ENCODE assay signal across 24 mouse cellular contexts in the genomic region with DNA sequence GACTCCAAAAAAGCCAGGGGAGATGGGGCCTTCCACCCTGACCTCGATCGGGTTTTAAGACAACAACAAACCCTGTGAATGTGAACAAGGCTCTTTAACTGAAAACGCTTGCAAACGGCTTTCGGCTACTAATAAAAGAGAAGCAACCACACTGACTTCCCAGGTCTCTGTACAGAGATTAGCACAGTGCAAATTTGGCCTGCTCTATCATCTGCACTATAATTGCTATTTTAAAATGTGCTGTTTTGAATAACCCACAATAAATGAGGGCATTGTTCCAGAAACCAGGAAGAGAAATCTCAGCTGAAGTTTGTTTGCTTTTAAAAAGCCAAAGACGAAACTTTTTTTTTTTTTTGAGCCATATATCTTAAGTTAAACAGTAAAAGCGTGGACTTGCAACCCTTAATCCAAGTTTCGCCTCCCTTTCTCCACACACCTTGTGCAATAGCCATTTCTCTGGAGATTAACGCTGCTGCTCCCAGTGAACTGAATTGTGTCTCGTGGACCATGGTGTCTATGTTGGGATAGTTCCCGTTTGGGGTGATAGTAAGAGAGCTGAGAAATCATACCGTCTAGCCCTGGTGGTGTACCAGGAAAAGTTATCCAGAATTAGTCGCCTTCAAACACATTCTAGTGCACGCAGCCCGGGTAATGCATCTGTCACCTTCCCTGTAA. TPM values are rescaled to one million over a fixed set of nuclear protein-coding genes. Genes with fewer than 3 reads are reported as not detected.
DNase-seq lines count a peak whose midpoint lies in the region; ATAC-seq and TF ChIP-seq lines count a peak whose summit lies in the region.
"Had no signal": no experiment of that assay in that cellular context is flagged by ENCODE, and none has a peak within 500 bp of the region (broad histone marks: within the 10 kb centered on the region; RNA-seq: fewer than 3 reads in every experiment).

No protein-coding gene starts in this region.

- TF ChIP-seq POLR2A in brain, embryonic 14.5 days (IDR thresholded peaks at IDR 0.05; ENCODE audit: borderline replicate concordance, extremely low read depth, insufficient read depth, insufficient read length, poor library complexity, severe bottlenecking): no peak

- no peak overlapping the region for H3K27ac ChIP-seq in lung, embryonic 16.5 days (ENCODE audit: low read length)
- peak overlapping the region; percentile 58; the same call in 1 of the 2 replicates for H3K27ac ChIP-seq in intestine, postnatal 0 days (ENCODE audit: low read depth, low read length)
- no peak overlapping the region for H3K27ac ChIP-seq in kidney, embryonic 14.5 days (ENCODE audit: low read depth, low read length)
- H3K27ac ChIP-seq: embryonic facial prominence, embryonic 12.5 days; forebrain, embryonic 12.5 days; heart, embryonic 15.5 days; hindbrain, embryonic 10.5 days; hindbrain, embryonic 15.5 days had no signal

- peaks cover 7% of the 10 kb centered on the region for H3K4me1 ChIP-seq in lung, embryonic 16.5 days (replicated peaks; ENCODE audit: control insufficient read depth, insufficient read depth, low read length)
- no peaks in the 10 kb centered on the region; the same call in none of the 2 replicates for H3K4me1 ChIP-seq in intestine, postnatal 0 days (replicated peaks; ENCODE audit: control insufficient read depth, insufficient read depth, low read length)
- H3K4me1 ChIP-seq in kidney, embryonic 14.5 days (ENCODE audit: control insufficient read depth, insufficient read depth, low read length): 0 out of 2 replicates have a peak, but pooled peaks cover 2% of the 10 kb centered on the region
- H3K4me1 ChIP-seq: embryonic facial prominence, embryonic 12.5 days; heart, embryonic 15.5 days; hindbrain, embryonic 15.5 days had no signal

- 46% methylated on average over 15 of the region's 15 CpGs for WGBS in lung, embryonic 16.5 days
- WGBS in intestine, postnatal 0 days: 25% methylated on average over 15 of the region's 15 CpGs
- WGBS in kidney, embryonic 14.5 days: 66% methylated on average over 15 of the region's 15 CpGs

- H3K4me3 ChIP-seq in lung, embryonic 16.5 days (ENCODE audit: low read length): no peak overlapping the region
- H3K4me3 ChIP-seq in intestine, postnatal 0 days (ENCODE audit: low read depth, low read length): no peak overlapping the region
- no peak overlapping the region for H3K4me3 ChIP-seq in kidney, embryonic 14.5 days (ENCODE audit: low read length)
- H3K4me3 ChIP-seq: embryonic facial prominence, embryonic 12.5 days; forebrain, embryonic 12.5 days; heart, embryonic 15.5 days; hindbrain, embryonic 10.5 days; hindbrain, embryonic 15.5 days had no signal

- no peaks in the 10 kb centered on the region for H3K9me3 ChIP-seq in lung, embryonic 16.5 days (ENCODE audit: control insufficient read depth, low read length)
- no peaks in the 10 kb centered on the region for H3K9me3 ChIP-seq in intestine, postnatal 0 days (ENCODE audit: control insufficient read depth)
- no peaks in the 10 kb centered on the region for H3K9me3 ChIP-seq in kidney, embryonic 14.5 days (ENCODE audit: control insufficient read depth, low read length)
- H3K9me3 ChIP-seq: embryonic facial prominence, embryonic 12.5 days; forebrain, embryonic 12.5 days; G1E; heart, embryonic 15.5 days; hindbrain, embryonic 10.5 days; hindbrain, embryonic 15.5 days had no signal

- no peak for TF ChIP-seq CTCF in brain, embryonic 14.5 days (IDR thresholded peaks at IDR 0.05; ENCODE audit: borderline replicate concordance, extremely low read depth, insufficient read depth, insufficient read length)
- TF ChIP-seq CTCF in intestine, postnatal 0 days (IDR thresholded peaks at IDR 0.05; ENCODE audit: low read depth): no peak

- DNase-seq in lung, postnatal 25 days (ENCODE audit: low spot score): no peak
- peak; percentile 6 for DNase-seq in brain, embryonic 14.5 days (ENCODE audit: low read depth)
- no peak for DNase-seq in layer of hippocampus, adult 9-11 months
- DNase-seq: adrenal gland, adult 8-10 months; adrenal gland, postnatal 36 days; cerebellum, adult 11 months; cerebellum, adult 8-10 months; cerebellum, postnatal 14 days; embryo, embryonic 11 days; gastrocnemius, postnatal 36 days; heart, adult 18-20 months; heart, postnatal 14 days had no signal

- no peaks in the 10 kb centered on the region for H3K27me3 ChIP-seq in lung, embryonic 16.5 days (ENCODE audit: control insufficient read depth, insufficient read depth, low read depth, low read length)
- no peaks in the 10 kb centered on the region for H3K27me3 ChIP-seq in intestine, postnatal 0 days (replicated peaks; ENCODE audit: control insufficient read depth, insufficient read depth, low read length)
- no peaks in the 10 kb centered on the region for H3K27me3 ChIP-seq in kidney, embryonic 14.5 days (ENCODE audit: control insufficient read depth, insufficient read depth, low read length)
- H3K27me3 ChIP-seq: embryonic facial prominence, embryonic 12.5 days; heart, embryonic 15.5 days; hindbrain, embryonic 15.5 days had no signal

- no peak for ATAC-seq in lung, embryonic 16.5 days (ENCODE audit: low read depth)
- peak; percentile 20; the same call in 1 of the 2 replicates for ATAC-seq in granulocyte monocyte progenitor cell, adult 5-6 weeks (replicated peaks; ENCODE audit: poor library complexity, severe bottlenecking)
- ATAC-seq in intestine, postnatal 0 days: peak; percentile 71
- no peak for ATAC-seq in kidney, embryonic 14.5 days (ENCODE audit: low FRiP score, low TSS enrichment)
- no peak for ATAC-seq in megakaryocyte progenitor cell, adult 5-6 weeks (replicated peaks; ENCODE audit: poor library complexity)

- H3K9ac ChIP-seq in lung, embryonic 16.5 days (ENCODE audit: low read length): no peak overlapping the region
- no peak overlapping the region for H3K9ac ChIP-seq in intestine, postnatal 0 days (ENCODE audit: low read depth, low read length)
- H3K9ac ChIP-seq in kidney, embryonic 14.5 days (ENCODE audit: low read depth, low read length): no peak overlapping the region
- H3K9ac ChIP-seq: embryonic facial prominence, embryonic 12.5 days; forebrain, embryonic 12.5 days; heart, embryonic 15.5 days; hindbrain, embryonic 15.5 days had no signal

- H3K36me3 ChIP-seq in lung, embryonic 16.5 days (ENCODE audit: control insufficient read depth, insufficient read depth, low read length): no peaks in the 10 kb centered on the region
- H3K36me3 ChIP-seq in intestine, postnatal 0 days (ENCODE audit: control insufficient read depth, insufficient read depth): no peaks in the 10 kb centered on the region
- H3K36me3 ChIP-seq in kidney, embryonic 14.5 days (ENCODE audit: control insufficient read depth, insufficient read depth, low read length): no peaks in the 10 kb centered on the region
- H3K36me3 ChIP-seq: embryonic facial prominence, embryonic 12.5 days; forebrain, embryonic 12.5 days; G1E; heart, embryonic 15.5 days; hindbrain, embryonic 10.5 days; hindbrain, embryonic 15.5 days had no signal

- 0 out of 2 replicates have a peak overlapping the region, but pooled peaks have one; percentile 2 for H3K4me2 ChIP-seq in lung, embryonic 16.5 days (ENCODE audit: low read depth, low read length)
- H3K4me2 ChIP-seq in intestine, postnatal 0 days (replicated peaks; ENCODE audit: low read depth): 0 out of 2 replicates have a peak overlapping the region, but pooled peaks have one; percentile 4
- H3K4me2 ChIP-seq in kidney, embryonic 14.5 days (replicated peaks; ENCODE audit: low read depth, low read length): no peak overlapping the region
- H3K4me2 ChIP-seq: embryonic facial prominence, embryonic 12.5 days; forebrain, embryonic 12.5 days; heart, embryonic 11.5 days; heart, embryonic 15.5 days; hindbrain, embryonic 15.5 days had no signal

RNA-seq across cellular contexts. Expression of a gene that starts 34.3 kb away (rescaled TPM):
- polyA plus RNA-seq in lung, embryonic 16.5 days (2015; fragmentation: Nextera tagmentation; extraction: Ambion mirVana): 2.3 and 2.5 TPM in 2 replicates
- 0.73 and 0.90 TPM in 2 replicates for polyA plus RNA-seq in brain, embryonic 14.5 days (2012; rRNA removed)
- not detected in 2 replicates for total RNA-seq in granulocyte monocyte progenitor cell, adult 5-6 weeks (2014; fragmentation: Nextera tagmentation)
- 1.7 TPM in 1 of 2 replicates, not detected in the other for total RNA-seq in granulocyte monocyte progenitor cell, adult 5-6 weeks (2017)
- polyA plus RNA-seq in intestine, postnatal 0 days (2015; fragmentation: Nextera tagmentation; extraction: Ambion mirVana): 17.7 and 21.2 TPM in 2 replicates
- polyA plus RNA-seq in kidney, embryonic 14.5 days (2014; fragmentation: Nextera tagmentation; extraction: Ambion mirVana): 1.9 and 2.0 TPM in 2 replicates
- 0.17 and 0.25 TPM in 2 replicates for total RNA-seq in megakaryocyte progenitor cell, adult 5-6 weeks (2015)
- total RNA-seq in megakaryocyte progenitor cell, adult 5-6 weeks (2017): 0.08 and 0.14 TPM in 2 replicates

Comparison
In these comparisons a context has a peak if more than half of its experiments do, and no peak if none do; other contexts are left out.
1. ATAC-seq: peak in granulocyte monocyte progenitor cell, adult 5-6 weeks (single experiment) and intestine, postnatal 0 days (single experiment); none in lung, embryonic 16.5 days (single experiment), kidney, embryonic 14.5 days (single experiment) and megakaryocyte progenitor cell, adult 5-6 weeks (single experiment).